Mouse (Mus musculus) MEL-GATA-1-ER (cell line): ENCODE data around the gene Igfals.

Experiments used
- DNase-seq: peaks from one replicate; pipeline ENCODE4 v3.0.0-alpha.2; 2012; ENCODE audit warnings: low read depth; ENCODE audit errors: extremely low read depth

Gene Igfals

GRCm38 (mm10) chr17:24894061-24894994 is 28.5 kb downstream of the Igfals start:
- DNase-seq, result no peak

DNA sequence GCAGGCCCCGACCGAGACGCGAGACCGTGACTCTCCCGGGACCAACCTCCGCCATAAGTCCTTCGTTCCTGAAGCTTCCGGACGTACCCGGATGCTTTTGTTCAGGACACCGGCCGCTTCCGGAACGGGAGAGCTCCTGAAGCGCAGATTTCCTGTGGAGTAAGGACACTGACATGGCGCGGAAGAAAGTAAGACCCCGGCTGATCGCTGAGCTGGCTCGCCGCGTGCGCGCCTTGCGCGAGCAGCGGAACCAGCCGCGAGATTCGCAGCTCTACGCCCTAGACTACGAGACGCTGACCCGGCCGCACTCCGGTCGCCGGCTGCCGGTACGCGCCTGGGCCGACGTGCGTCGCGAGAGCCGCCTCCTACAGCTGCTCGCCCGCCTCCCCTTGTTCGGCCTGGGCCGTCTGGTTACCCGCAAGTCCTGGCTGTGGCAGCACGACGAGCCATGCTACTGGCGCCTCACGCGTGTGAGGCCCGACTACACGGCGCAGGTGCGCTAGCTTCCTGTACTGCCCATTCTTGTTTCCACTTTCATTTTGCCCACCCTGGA is 29.3 kb downstream of the Igfals start, which contains the start of the genes Eme2 and Mrps34:
Gene Eme2 (minus strand): TSS at position 93 of the 553 bp plus-strand sequence.
Gene Mrps34 (plus strand): TSS at position 122 of the 553 bp plus-strand sequence.
- peak; percentile 81 for DNase-seq

DNA sequence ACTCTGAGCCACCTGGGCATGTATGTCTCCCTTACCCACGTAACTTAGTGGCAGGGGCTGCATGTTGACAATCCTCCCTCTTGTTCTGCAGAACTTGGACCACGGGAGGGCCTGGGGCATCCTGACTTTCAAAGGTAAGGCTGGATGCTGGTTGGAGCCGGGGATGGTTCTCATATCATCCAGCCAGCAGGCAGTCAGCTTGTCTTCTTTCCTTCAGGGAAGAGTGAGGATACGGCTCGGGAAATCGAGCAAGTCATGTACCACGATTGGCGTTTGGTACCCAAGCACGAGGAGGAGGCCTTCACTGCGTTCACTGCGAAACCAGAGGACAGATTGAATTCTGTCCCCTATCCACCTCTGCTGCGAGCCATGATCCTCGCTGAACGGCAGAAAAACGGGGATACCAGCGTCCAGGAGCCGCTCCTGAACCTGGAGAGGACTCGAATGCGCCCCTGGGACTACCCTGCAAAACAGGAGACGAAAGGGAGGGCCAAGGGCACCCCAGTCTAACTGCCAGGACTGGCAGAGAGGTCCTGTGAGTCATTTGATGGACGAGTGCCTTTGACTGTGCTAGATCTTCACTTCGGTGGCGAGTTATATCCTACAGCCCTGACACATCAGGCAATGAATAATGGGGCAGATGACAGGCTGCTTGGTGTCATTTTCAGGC is 29.9 kb downstream of the Igfals start:
- no peak for DNase-seq

GRCm38 (mm10) chr17:24896241-24896992 is 30.6 kb downstream of the Igfals start, which contains the start of gene Nme3:
Nme3 (plus strand) TSS chr17:24896500.
- DNase-seq, result no peak

- no peak for DNase-seq
Measured at GRCm38 (mm10) chr17:24896993-24897269, 31.1 kb downstream of the Igfals start.

DNA sequence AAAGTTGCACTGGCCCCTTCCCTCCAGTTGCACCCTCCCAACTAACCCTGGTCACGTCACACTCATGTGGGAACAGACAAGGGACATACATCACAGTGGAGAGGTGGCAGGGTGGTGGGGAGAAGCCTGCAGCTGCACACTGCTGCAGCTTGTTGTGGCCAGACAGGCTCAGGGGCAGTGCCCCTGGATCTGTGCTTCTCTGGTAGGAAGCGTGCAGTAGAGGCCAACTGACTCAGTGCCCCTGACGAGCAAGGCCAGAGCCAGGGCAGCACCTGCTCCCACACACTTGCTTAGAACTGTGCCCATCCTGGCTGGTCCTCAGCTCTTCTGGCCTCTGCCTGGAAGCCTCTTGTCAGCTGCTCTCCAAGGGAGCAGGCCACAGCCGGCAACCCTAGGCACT is 31.8 kb downstream of the Igfals start:
- DNase-seq, result no peak

DNA sequence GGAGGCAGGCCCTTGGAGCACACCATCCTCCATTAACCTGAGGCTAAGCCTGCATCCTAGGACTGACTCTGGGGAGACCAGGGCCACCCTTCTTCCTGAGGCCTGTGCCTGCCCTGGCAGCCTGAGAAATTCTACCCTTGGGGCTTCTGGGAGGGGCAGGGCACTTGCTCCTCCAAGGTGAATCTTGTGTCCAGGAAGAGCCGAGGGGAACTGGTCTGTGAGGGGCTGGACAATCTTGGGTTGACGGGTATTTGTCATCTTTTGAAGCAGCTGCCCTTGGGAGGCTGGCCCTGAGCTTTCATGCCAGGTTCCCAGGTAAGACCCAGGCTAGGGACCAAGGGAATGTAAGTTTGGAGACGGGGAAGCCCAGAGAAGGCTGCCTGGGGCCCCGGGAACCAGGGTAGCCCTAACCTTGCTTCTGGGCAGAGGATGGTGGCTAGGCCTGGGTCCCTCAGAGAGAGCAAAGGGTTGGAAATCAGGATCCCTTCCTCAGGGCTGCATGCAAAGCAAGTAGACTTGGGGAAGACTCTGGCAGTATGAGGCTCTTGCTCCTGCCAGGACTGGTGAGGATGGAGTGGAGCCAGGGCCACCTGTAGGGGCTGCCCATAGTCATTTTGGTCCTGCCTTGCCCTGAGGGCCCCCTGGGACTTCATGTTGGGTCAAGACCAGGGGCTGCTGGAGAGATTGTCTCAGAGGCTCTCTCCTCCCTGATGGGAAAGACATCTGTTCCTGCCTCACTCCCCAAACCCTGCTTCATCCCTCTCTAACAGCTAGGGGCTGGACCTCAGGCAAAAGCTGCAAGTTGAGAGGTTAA is 32.5 kb downstream of the Igfals start:
- no peak for DNase-seq

DNA sequence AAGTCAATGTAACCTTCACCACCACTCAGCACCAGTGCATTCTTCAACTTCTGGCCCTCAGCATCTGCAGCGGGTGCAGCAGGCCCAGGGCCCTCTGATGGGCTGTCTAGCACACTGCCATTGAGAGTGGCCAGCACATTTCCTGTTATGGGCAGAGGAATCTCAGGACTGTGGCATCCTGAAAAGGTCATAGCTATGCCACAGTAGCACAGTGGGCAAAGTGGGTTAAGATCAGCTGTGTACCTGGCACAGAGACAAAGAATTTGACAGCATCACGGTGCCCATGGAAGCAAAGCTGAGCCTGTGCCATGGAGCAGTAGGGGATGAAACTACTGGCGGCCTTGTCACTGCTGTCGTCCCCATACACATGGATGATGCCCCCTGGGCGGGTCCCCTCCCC is 33.4 kb downstream of the Igfals start:
- DNase-seq, result no peak

DNA sequence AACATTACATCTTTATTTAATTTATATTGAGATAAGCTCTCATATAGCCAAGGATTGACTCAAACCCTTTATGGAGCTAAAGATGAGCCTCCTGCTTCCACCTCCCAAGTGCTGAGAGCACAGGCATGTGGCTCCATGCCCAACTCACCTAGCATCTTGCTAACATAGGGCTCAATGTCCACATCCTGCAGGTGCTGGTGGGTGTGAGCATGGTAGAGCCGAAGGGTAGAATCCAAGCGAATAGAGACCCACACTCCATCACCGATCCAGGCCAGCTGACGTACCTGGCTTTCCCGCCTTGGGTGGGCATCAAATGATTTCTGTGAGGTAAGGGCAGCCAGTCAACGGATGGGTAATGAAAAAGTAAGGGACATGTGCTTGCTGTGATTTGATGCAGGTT is 34.2 kb downstream of the Igfals start:
- no peak for DNase-seq

DNA sequence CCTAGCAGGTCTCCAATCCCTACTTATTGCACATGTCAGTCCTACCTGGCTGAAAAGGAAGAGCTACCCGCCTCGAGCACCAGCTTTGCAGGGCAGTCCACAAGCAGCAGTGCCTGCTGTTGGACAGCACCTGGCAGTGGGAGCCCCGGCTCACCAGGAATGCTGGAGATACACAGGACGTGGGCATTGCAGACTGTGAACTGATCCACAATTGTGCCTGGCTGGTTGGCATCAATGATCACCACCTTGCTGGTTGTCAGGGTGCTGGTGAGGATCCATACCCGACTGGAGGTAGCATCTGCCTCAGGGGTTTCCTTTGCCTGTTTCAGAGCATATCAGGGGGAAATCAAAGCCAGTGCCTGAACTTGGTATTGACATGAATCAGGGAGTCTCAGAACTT is 36.3 kb downstream of the Igfals start:
- no peak for DNase-seq

GRCm38 (mm10) chr17:24902671-24903474 is 37.1 kb downstream of the Igfals start:
- no peak for DNase-seq

GRCm38 (mm10) chr17:24903767-24904166 is 38.0 kb downstream of the Igfals start:
- no peak for DNase-seq

DNA sequence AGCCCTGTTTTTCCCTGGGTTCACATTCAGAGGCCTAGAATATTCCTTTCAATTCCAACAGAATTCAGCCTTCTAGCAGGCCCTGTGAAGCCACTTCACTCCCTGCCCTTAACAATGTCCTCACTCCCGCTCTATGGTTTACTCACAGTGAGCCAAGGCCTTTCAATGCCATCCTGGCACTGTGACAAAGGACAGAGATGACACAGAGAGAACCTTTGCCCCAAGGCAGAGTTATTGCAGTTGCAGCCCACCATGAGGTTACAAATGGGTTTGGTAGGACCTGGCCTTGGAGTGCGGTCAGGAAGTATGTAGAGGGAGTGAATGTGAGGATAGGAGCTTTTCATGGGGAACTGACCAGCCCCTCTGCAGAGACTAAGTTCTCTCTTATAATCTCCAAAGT is 41.8 kb downstream of the Igfals start:
- DNase-seq, result no peak

GRCm38 (mm10) chr17:24913984-24914383 is 48.2 kb downstream of the Igfals start:
- no peak for DNase-seq

DNA sequence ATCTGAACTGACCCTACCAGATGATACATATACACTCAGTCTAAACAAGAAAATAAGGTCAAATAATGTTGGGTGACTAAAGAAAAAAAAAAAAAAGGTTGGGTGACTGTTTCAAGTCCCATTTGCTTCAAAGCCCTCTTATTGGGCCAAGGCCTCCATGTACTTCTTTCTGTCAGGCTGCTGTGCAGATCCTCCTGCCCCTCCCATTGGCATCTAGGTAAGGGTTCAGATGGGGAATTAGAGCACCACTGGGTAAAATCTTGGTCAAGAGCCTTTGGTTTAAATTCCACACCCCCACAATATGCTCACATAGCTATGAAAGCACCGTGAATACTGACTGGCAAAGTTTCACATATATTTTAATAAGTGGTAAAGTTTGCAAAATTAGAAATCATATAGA is 57.4 kb downstream of the Igfals start:
- no peak for DNase-seq

DNA sequence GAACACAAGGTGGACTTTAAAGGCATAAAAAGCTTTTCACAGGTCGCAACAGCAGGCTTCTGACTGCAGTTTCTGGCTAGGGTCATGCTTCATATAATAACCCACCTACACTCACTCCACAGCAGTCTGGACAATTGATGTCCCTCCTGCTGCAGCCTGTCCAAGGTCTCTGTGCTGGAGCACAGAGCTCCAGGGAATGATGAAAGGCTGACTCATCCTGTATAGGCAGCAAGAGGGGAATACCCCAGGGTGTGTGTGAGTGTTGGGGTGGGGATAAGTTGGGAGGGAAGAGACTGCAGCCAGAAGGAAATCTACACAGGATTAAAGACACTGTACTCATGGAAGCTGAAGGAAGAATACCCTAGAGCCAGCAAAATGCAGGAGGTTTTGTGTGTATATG is 63.7 kb downstream of the Igfals start:
- DNase-seq, result no peak
